Mouse (Mus musculus) erythroblast, embryonic 14.5 days (primary cell): Measurements from ENCODE around the gene Fam169b. TPM values are rescaled to one million over a fixed set of nuclear protein-coding genes. Genes with fewer than 3 reads are reported as not detected.

ENCODE experiments used
- H3K27me3 ChIP-seq: 2 replicates; pipeline ENCODE4 v1.6.1; 2012; ENCODE audit warnings: inconsistent platforms; ENCODE audit not compliant: control insufficient read depth
- H3K36me3 ChIP-seq: 2 replicates; pipeline ENCODE4 v1.6.1; 2012; ENCODE audit warnings: mild to moderate bottlenecking, inconsistent platforms; ENCODE audit not compliant: control insufficient read depth
- H3K4me1 ChIP-seq: 2 replicates; pipeline ENCODE4 v1.6.1; 2012; ENCODE audit warnings: inconsistent platforms; ENCODE audit not compliant: control insufficient read depth
- H3K4me3 ChIP-seq: replicated peaks from 2 replicates; pipeline ENCODE3; 2012; ENCODE audit warnings: moderate library complexity, mild to moderate bottlenecking, inconsistent platforms
- H3K9me3 ChIP-seq: 2 replicates; pipeline ENCODE4 v1.6.1; 2012; ENCODE audit warnings: low read length, inconsistent platforms, mixed read lengths; ENCODE audit not compliant: control insufficient read depth
- GATA1 ChIP-seq: IDR thresholded peaks from 2 replicates; pipeline ENCODE4 v1.6.1; 2012; ENCODE audit warnings: low read length, inconsistent platforms, mixed read lengths
- TAL1 ChIP-seq: IDR thresholded peaks from 3 replicates; pipeline ENCODE4 v1.6.1; 2012; ENCODE audit warnings: low read length, inconsistent platforms, mixed read lengths
- polyA plus RNA-seq: library from polyadenylated mRNA; stranded (reverse); fragments of >175 nt; gene quantifications from 2 replicates; pipeline ENCODE4 v1.2.3, GENCODE M21; 2012

Fam169b gene
- polyA plus RNA-seq, 1 experiment = not detected

GRCm38 (mm10) chr7:68345963-68346362 lies 72.3 kb downstream of the Fam169b start:
- Histone ChIP-seq H3K36me3 (no peaks in the 10 kb centered on the region), H3K4me1 (no peaks in the 10 kb centered on the region), H3K27me3 (no peaks in the 10 kb centered on the region), H3K4me3 (no peak overlapping the region), H3K9me3 (peaks cover 2% of the 10 kb centered on the region; the same call in 1 of the 2 replicates)
- TF ChIP-seq GATA1 (no peak), TAL1 (no peak)

GRCm38 (mm10) chr7:68355325-68356076 lies 81.9 kb downstream of the Fam169b start:
- Histone ChIP-seq H3K27me3 (no peaks in the 10 kb centered on the region), H3K36me3 (no peaks in the 10 kb centered on the region), H3K4me1 (no peaks in the 10 kb centered on the region), H3K9me3 (peaks cover 2% of the 10 kb centered on the region; the same call in 1 of the 2 replicates), H3K4me3 (no peak overlapping the region)
- TF ChIP-seq TAL1 = no peak
- no peak for TF ChIP-seq GATA1

GRCm38 (mm10) chr7:68357407-68357806 lies 83.8 kb downstream of the Fam169b start:
- Histone ChIP-seq H3K4me3 (no peak overlapping the region), H3K9me3 (no peaks in the 10 kb centered on the region), H3K36me3 (no peaks in the 10 kb centered on the region), H3K4me1 (no peaks in the 10 kb centered on the region), H3K27me3 (no peaks in the 10 kb centered on the region)
- no peak for TF ChIP-seq GATA1
- no peak for TF ChIP-seq TAL1

- no peaks in the 10 kb centered on the region for H3K36me3 ChIP-seq
- no peak overlapping the region for H3K4me3 ChIP-seq
- TF ChIP-seq TAL1 (no peak), GATA1 (no peak)
- no peaks in the 10 kb centered on the region for H3K27me3 ChIP-seq
- no peaks in the 10 kb centered on the region for H3K4me1 ChIP-seq
- peaks cover 3% of the 10 kb centered on the region; the same call in 1 of the 2 replicates for H3K9me3 ChIP-seq
Measured at GRCm38 (mm10) chr7:68362609-68363008, 89.0 kb downstream of the Fam169b start.

GRCm38 (mm10) chr7:68365711-68366110 lies 92.1 kb downstream of the Fam169b start:
- Histone ChIP-seq H3K27me3 (no peaks in the 10 kb centered on the region), H3K9me3 (peaks cover 3% of the 10 kb centered on the region; the same call in 1 of the 2 replicates)
- TF ChIP-seq GATA1 (no peak), TAL1 (no peak)

GRCm38 (mm10) chr7:68368948-68369347 lies 95.3 kb downstream of the Fam169b start:
- Histone ChIP-seq H3K27me3 (peaks cover 4% of the 10 kb centered on the region), H3K4me3 (no peak overlapping the region), H3K36me3 (no peaks in the 10 kb centered on the region), H3K4me1 (no peaks in the 10 kb centered on the region), H3K9me3 (no peaks in the 10 kb centered on the region)
- TF ChIP-seq GATA1 (no peak), TAL1 (no peak)

More at GRCm38 (mm10) chr7:68365711-68366110, 92.1 kb downstream of the Fam169b start:
- Histone ChIP-seq H3K36me3 (no peaks in the 10 kb centered on the region), H3K4me3 (no peak overlapping the region), H3K4me1 (no peaks in the 10 kb centered on the region)

GRCm38 (mm10) chr7:68369694-68370093 lies 96.1 kb downstream of the Fam169b start:
- no peaks in the 10 kb centered on the region for H3K9me3 ChIP-seq
- no peaks in the 10 kb centered on the region for H3K36me3 ChIP-seq
- no peaks in the 10 kb centered on the region for H3K4me1 ChIP-seq
- peaks cover 4% of the 10 kb centered on the region for H3K27me3 ChIP-seq
- H3K4me3 ChIP-seq = no peak overlapping the region
- no peak for TF ChIP-seq TAL1
- TF ChIP-seq GATA1 = no peak

GRCm38 (mm10) chr7:68374109-68374857 lies 100.6 kb downstream of the Fam169b start:
- peaks cover 4% of the 10 kb centered on the region for H3K27me3 ChIP-seq
- no peaks in the 10 kb centered on the region for H3K36me3 ChIP-seq
- no peaks in the 10 kb centered on the region for H3K4me1 ChIP-seq
- no peak overlapping the region for H3K4me3 ChIP-seq
- H3K9me3 ChIP-seq = no peaks in the 10 kb centered on the region
- no peak for TF ChIP-seq TAL1
- TF ChIP-seq GATA1 = no peak

GRCm38 (mm10) chr7:68382187-68382586 lies 108.5 kb downstream of the Fam169b start:
- no peaks in the 10 kb centered on the region for H3K9me3 ChIP-seq
- H3K27me3 ChIP-seq = no peaks in the 10 kb centered on the region
- no peaks in the 10 kb centered on the region for H3K36me3 ChIP-seq
- no peak overlapping the region for H3K4me3 ChIP-seq
- no peaks in the 10 kb centered on the region for H3K4me1 ChIP-seq
- TF ChIP-seq TAL1 (no peak), GATA1 (no peak)

- no peak for TF ChIP-seq GATA1
- no peak for TF ChIP-seq TAL1
- Histone ChIP-seq H3K4me1 (no peaks in the 10 kb centered on the region), H3K27me3 (no peaks in the 10 kb centered on the region), H3K36me3 (no peaks in the 10 kb centered on the region), H3K9me3 (no peaks in the 10 kb centered on the region), H3K4me3 (no peak overlapping the region)
Measured at GRCm38 (mm10) chr7:68386767-68387166, 113.1 kb downstream of the Fam169b start.
